Mouse (Mus musculus): ENCODE results near the gene Sprr2a1. TPM values are rescaled to one million over a fixed set of nuclear protein-coding genes. Genes with fewer than 3 reads are reported as not detected.
"Not testable (repeated sequence)": the region's sequence is repeated elsewhere in the genome, so short reads cannot be mapped to it uniquely, and the experiment has no call there.

The Sprr2a1 gene
- polyA plus RNA-seq, 1 experiment from 2014 or later = not detected

DNA sequence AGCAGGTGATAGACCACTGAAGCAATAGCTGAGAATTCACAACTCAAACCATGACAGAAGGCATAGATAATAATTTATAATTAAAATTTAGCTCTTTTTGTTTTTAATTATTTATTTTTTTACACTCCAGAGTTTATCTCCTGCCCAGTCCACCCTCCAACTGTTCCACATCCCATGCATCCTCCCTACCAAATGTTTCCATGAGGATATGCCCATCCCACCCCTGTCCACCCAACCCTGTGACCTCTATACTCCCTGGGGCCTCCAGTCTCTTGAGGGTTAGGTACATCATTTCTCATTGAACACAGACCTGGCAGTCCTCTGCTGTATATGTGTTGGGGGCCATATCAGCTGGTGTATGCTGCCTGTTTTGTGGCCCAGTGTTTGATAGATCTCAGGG is 42.9 kb downstream of the Sprr2a1 start:
- not testable (repeated sequence) for H3K36me3 ChIP-seq (ENCODE audit: control insufficient read depth, insufficient read depth, low read length); H3K4me2 ChIP-seq (replicated peaks; ENCODE audit: low read depth, low read length); H3K9ac ChIP-seq (ENCODE audit: low read depth, low read length); DNase-seq (ENCODE audit: low spot score); H3K27ac ChIP-seq (ENCODE audit: low read depth, low read length); H3K4me1 ChIP-seq (replicated peaks; ENCODE audit: control insufficient read depth, insufficient read depth, low read length); H3K27me3 ChIP-seq (ENCODE audit: control insufficient read depth, insufficient read depth, low read length); H3K9me3 ChIP-seq (ENCODE audit: control insufficient read depth, low read length); H3K4me3 ChIP-seq (ENCODE audit: low read depth, low read length)
- peak; percentile 34 for ATAC-seq (ENCODE audit: low FRiP score)

DNA sequence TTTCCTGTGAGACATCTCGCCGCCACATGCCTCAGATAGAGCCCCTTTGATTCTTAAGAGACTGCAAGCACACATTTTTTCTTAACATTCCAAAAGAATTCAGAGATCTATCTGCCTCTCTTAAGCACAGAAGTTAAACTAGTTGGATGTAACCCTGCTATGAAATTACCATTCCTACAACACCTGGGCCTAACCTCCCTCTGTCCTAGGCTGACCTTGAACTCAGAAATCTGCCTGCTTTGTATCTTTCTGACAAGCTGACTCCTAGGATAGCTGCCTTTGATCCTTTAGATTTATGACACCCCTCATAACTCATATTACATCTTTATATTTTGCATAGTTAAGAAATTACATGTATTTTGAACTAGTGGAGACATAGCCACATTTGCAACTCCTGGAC is 47.9 kb downstream of the Sprr2a1 start:
- H3K4me2 ChIP-seq (replicated peaks; ENCODE audit: low read depth, low read length); DNase-seq (ENCODE audit: low spot score); H3K27ac ChIP-seq (ENCODE audit: low read depth, low read length); H3K27me3 ChIP-seq (ENCODE audit: control insufficient read depth, insufficient read depth, low read length); H3K4me1 ChIP-seq (replicated peaks; ENCODE audit: control insufficient read depth, insufficient read depth, low read length); H3K9me3 ChIP-seq (ENCODE audit: control insufficient read depth, low read length); H3K36me3 ChIP-seq (ENCODE audit: control insufficient read depth, insufficient read depth, low read length); H3K9ac ChIP-seq (ENCODE audit: low read depth, low read length); H3K4me3 ChIP-seq (ENCODE audit: low read depth, low read length): not testable (repeated sequence)
- no CpG with 5 or more reads among the region's 2 CpGs for WGBS
- ATAC-seq (ENCODE audit: low FRiP score) = 0 out of 2 replicates have a peak, but pooled peaks have one; percentile 17

Other genes starting within 250 kb of the Sprr2a1 start
- not detected in 2 replicates for gene Pglyrp3, start 201.2 kb upstream of the Sprr2a1 start, polyA plus RNA-seq (2014; fragmentation: Nextera tagmentation; extraction: Ambion mirVana)
- 1.4 and 1.6 TPM in 2 replicates for gene Lor, start 132.7 kb upstream of the Sprr2a1 start, polyA plus RNA-seq (2014; fragmentation: Nextera tagmentation; extraction: Ambion mirVana)
- not detected in 2 replicates for gene Prr9, start 91.9 kb upstream of the Sprr2a1 start, polyA plus RNA-seq (2014; fragmentation: Nextera tagmentation; extraction: Ambion mirVana)
- gene Lelp1, start 73.1 kb upstream of the Sprr2a1 start, polyA plus RNA-seq (2014; fragmentation: Nextera tagmentation; extraction: Ambion mirVana) = not detected in 2 replicates
- gene Sprr2a2, start 121 bp downstream of the Sprr2a1 start, polyA plus RNA-seq (2014; fragmentation: Nextera tagmentation; extraction: Ambion mirVana) = 0.40 and 0.50 TPM in 2 replicates
- gene Sprr2a3, start 69.6 kb downstream of the Sprr2a1 start, polyA plus RNA-seq (2014; fragmentation: Nextera tagmentation; extraction: Ambion mirVana) = not detected in 2 replicates
- 0.45 TPM in 1 of 2 replicates, not detected in the other for gene Sprr2b, start 100.8 kb downstream of the Sprr2a1 start, polyA plus RNA-seq (2014; fragmentation: Nextera tagmentation; extraction: Ambion mirVana)
- gene Sprr2d, start 123.3 kb downstream of the Sprr2a1 start, polyA plus RNA-seq (2014; fragmentation: Nextera tagmentation; extraction: Ambion mirVana) = not detected in 2 replicates
- gene Sprr2e, start 136.3 kb downstream of the Sprr2a1 start, polyA plus RNA-seq (2014; fragmentation: Nextera tagmentation; extraction: Ambion mirVana) = not detected in 2 replicates
- gene Sprr2f, start 149.4 kb downstream of the Sprr2a1 start, polyA plus RNA-seq (2014; fragmentation: Nextera tagmentation; extraction: Ambion mirVana) = not detected in 2 replicates
- not detected in 2 replicates for gene Sprr2h, start 169.9 kb downstream of the Sprr2a1 start, polyA plus RNA-seq (2014; fragmentation: Nextera tagmentation; extraction: Ambion mirVana)
- gene Sprr2i, start 192.2 kb downstream of the Sprr2a1 start, polyA plus RNA-seq (2014; fragmentation: Nextera tagmentation; extraction: Ambion mirVana) = not detected in 2 replicates
- gene Sprr2j-ps, start 202.3 kb downstream of the Sprr2a1 start, polyA plus RNA-seq (2014; fragmentation: Nextera tagmentation; extraction: Ambion mirVana) = not detected in 2 replicates
- 5.6 and 5.9 TPM in 2 replicates for gene Gm9774, start 213.6 kb downstream of the Sprr2a1 start, polyA plus RNA-seq (2014; fragmentation: Nextera tagmentation; extraction: Ambion mirVana)
- gene Sprr2k, start 216.8 kb downstream of the Sprr2a1 start, polyA plus RNA-seq (2014; fragmentation: Nextera tagmentation; extraction: Ambion mirVana) = not detected in 2 replicates
- gene Sprr1b, start 223.0 kb downstream of the Sprr2a1 start, polyA plus RNA-seq (2014; fragmentation: Nextera tagmentation; extraction: Ambion mirVana) = not detected in 2 replicates
- gene Sprr3, start 242.9 kb downstream of the Sprr2a1 start, polyA plus RNA-seq (2014; fragmentation: Nextera tagmentation; extraction: Ambion mirVana) = not detected in 2 replicates